Mouse (Mus musculus) ES-E14 (cell line): ENCODE data around the gene Cacnb4. TPM values are rescaled to one million over a fixed set of nuclear protein-coding genes. Genes with fewer than 3 reads are reported as not detected.
A peak's percentile ranks its signal among the peaks of the same experiment; 100 is the strongest.

Experiments used
- DNase-seq: peaks from one replicate; pipeline ENCODE4 v3.0.0-alpha.2; 2013; ENCODE audit warnings: low read depth, low spot score
- H3K27ac ChIP-seq: 2 replicates; pipeline ENCODE4 v1.5.1; 2012; ENCODE audit warnings: low read depth, mild to moderate bottlenecking, low read length, moderate library complexity, mixed read lengths; ENCODE audit not compliant: poor library complexity, insufficient read depth, severe bottlenecking
- H3K36me3 ChIP-seq: 2 replicates; pipeline ENCODE4 v1.6.1; 2012; ENCODE audit warnings: mild to moderate bottlenecking, low read length, moderate library complexity, mixed read lengths; ENCODE audit not compliant: control insufficient read depth, poor library complexity, insufficient read depth, severe bottlenecking
- H3K4me1 ChIP-seq, 2 experiments: fragments of 150-350 bp in 1 of 2; sonication (generic) in 1 of 2; 2 replicates each; pipeline ENCODE4 v1.6.1; 2012; ENCODE audit warnings: low read length in 2 of 2, mild to moderate bottlenecking in 1 of 2, mixed read lengths in 1 of 2; ENCODE audit not compliant: control insufficient read depth in 2 of 2, insufficient read depth in 2 of 2, poor library complexity in 1 of 2
- H3K4me3 ChIP-seq, 2 experiments: fragments of 150-350 bp in 1 of 2; sonication (generic) in 1 of 2; 2 replicates each; pipeline ENCODE4 v1.5.1; 2012; ENCODE audit warnings: low read length in 2 of 2, low read depth in 1 of 2, mild to moderate bottlenecking in 1 of 2, mixed read lengths in 1 of 2; ENCODE audit not compliant: insufficient read depth in 1 of 2, poor library complexity in 1 of 2, severe bottlenecking in 1 of 2
- H3K9ac ChIP-seq: 2 replicates; pipeline ENCODE4 v1.6.1; 2012; ENCODE audit warnings: low read depth, mild to moderate bottlenecking, low read length, mixed read lengths; ENCODE audit not compliant: poor library complexity, insufficient read depth, severe bottlenecking
- H3K9me3 ChIP-seq: fragments of 150-350 bp; sonication (generic); 2 replicates; pipeline ENCODE4 v1.6.1; 2012; ENCODE audit warnings: low read depth, mild to moderate bottlenecking, low read length; ENCODE audit not compliant: control insufficient read depth, insufficient read depth
- CHD2 ChIP-seq: IDR thresholded peaks from 2 replicates; pipeline ENCODE4 v1.6.1; 2014; ENCODE audit warnings: mild to moderate bottlenecking, low read depth, low read length, inconsistent platforms
- HCFC1 ChIP-seq: IDR thresholded peaks from 2 replicates; pipeline ENCODE4 v1.6.1; 2012; ENCODE audit warnings: low read length, inconsistent platforms, borderline replicate concordance; ENCODE audit not compliant: insufficient read depth
- MAFK ChIP-seq: IDR thresholded peaks from 2 replicates; pipeline ENCODE4 v1.6.1; 2014; ENCODE audit warnings: mild to moderate bottlenecking, low read depth, low read length, inconsistent platforms; ENCODE audit not compliant: insufficient read depth
- ZC3H11A ChIP-seq: IDR thresholded peaks from 2 replicates; pipeline ENCODE4 v1.6.1; 2012; ENCODE audit warnings: low read depth, mild to moderate bottlenecking, inconsistent platforms, low read length, borderline replicate concordance
- ZNF384 ChIP-seq: IDR thresholded peaks from 2 replicates; pipeline ENCODE4 v1.6.1; 2012; ENCODE audit warnings: low read depth, low read length, inconsistent platforms
- in situ Hi-C, 2 experiments: fragments of 600-800 bp; cut with MboI; formaldehyde crosslinking; loops; one replicate each; pipeline ENCODE4 v1.15.1; 2025; ENCODE audit warnings: low sequenced_read_pairs in 2 of 2, inconsistent platforms in 1 of 2; ENCODE audit not compliant: unreplicated experiment in 2 of 2
- total RNA-seq: library from RNA; depleted of rRNA; stranded (reverse); fragments of 300-350 nt; gene quantifications from 2 replicates; pipeline ENCODE4 v1.2.3, GENCODE M21; 2012; rRNA removed

Gene Cacnb4
- total RNA-seq = 0.09 and 0.63 TPM in 2 replicates

- peak; percentile 24 for DNase-seq
- no peak for TF ChIP-seq ZNF384
- TF ChIP-seq CHD2 = no peak
- no peak for TF ChIP-seq ZC3H11A
- TF ChIP-seq MAFK = no peak
- TF ChIP-seq HCFC1 = no peak
- Histone ChIP-seq H3K36me3 (no peaks in the 10 kb centered on the region), H3K27ac (no peak within 1 kb of the TSS), H3K9ac (peak within 1 kb of the TSS; percentile 58), H3K4me1 (no peaks in the 10 kb centered on the region), H3K9me3 (no peaks in the 10 kb centered on the region), H3K4me3 (peak within 1 kb of the TSS; percentile 63 to 86)
- in situ Hi-C loops = no loop called here
Measured at GRCm38 (mm10) chr2:52676023-52676912, at the start of gene Cacnb4. TSS of gene Cacnb4 (minus strand) at chr2:52676831.

- no peak overlapping the region for H3K27ac ChIP-seq
- in situ Hi-C loops = no loop called here
- no peak for DNase-seq
Measured at GRCm38 (mm10) chr2:52720231-52721025, 43.8 kb upstream of the Cacnb4 start.

GRCm38 (mm10) chr2:52717076-52717475 lies 40.4 kb upstream of the Cacnb4 start:
- H3K27ac ChIP-seq = no peak overlapping the region
- no peaks in the 10 kb centered on the region for H3K4me1 ChIP-seq
- H3K9ac ChIP-seq = no peak overlapping the region
- DNase-seq = no peak
- no peaks in the 10 kb centered on the region for H3K9me3 ChIP-seq
- no peak overlapping the region for H3K4me3 ChIP-seq
- peaks cover 9% of the 10 kb centered on the region for H3K36me3 ChIP-seq
- in situ Hi-C loops = no loop called here
- TF ChIP-seq MAFK = no peak
- TF ChIP-seq CHD2 = no peak
- no peak for TF ChIP-seq ZNF384
- no peak for TF ChIP-seq ZC3H11A

More at GRCm38 (mm10) chr2:52720231-52721025, 43.8 kb upstream of the Cacnb4 start:
- TF ChIP-seq MAFK (no peak), ZNF384 (no peak), HCFC1 (no peak), ZC3H11A (no peak), CHD2 (no peak)
- Histone ChIP-seq H3K9me3 (no peaks in the 10 kb centered on the region), H3K36me3 (no peaks in the 10 kb centered on the region; the same call in 1 of the 2 replicates), H3K4me3 (no peak overlapping the region), H3K4me1 (no peaks in the 10 kb centered on the region), H3K9ac (no peak overlapping the region)

GRCm38 (mm10) chr2:52715538-52715937 lies 38.9 kb upstream of the Cacnb4 start:
- Histone ChIP-seq H3K9me3 (no peaks in the 10 kb centered on the region), H3K9ac (no peak overlapping the region), H3K27ac (no peak overlapping the region), H3K36me3 (peaks cover 10% of the 10 kb centered on the region), H3K4me3 (no peak overlapping the region), H3K4me1 (no peaks in the 10 kb centered on the region)
- DNase-seq = no peak
- in situ Hi-C loops = no loop called here
- TF ChIP-seq HCFC1 = no peak
- no peak for TF ChIP-seq ZNF384
- no peak for TF ChIP-seq ZC3H11A
- no peak for TF ChIP-seq CHD2
- TF ChIP-seq MAFK = no peak
